In genomic region chr13:105444238-105444894, GRCm38 (mm10) we compare ENCODE assay signal across 9 mouse cellular contexts. TPM values are rescaled to one million over a fixed set of nuclear protein-coding genes. Genes with fewer than 3 reads are reported as not detected.
DNase-seq lines count a peak whose midpoint lies in the region; ATAC-seq and TF ChIP-seq lines count a peak whose summit lies in the region.
"Had no signal": no experiment of that assay in that cellular context is flagged by ENCODE, and none has a peak within 500 bp of the region (broad histone marks: within the 10 kb centered on the region; RNA-seq: fewer than 3 reads in every experiment).

No protein-coding gene starts in this region.

- peaks cover 50% of the 10 kb centered on the region for H3K27me3 ChIP-seq in intestine, embryonic 14.5 days (replicated peaks; ENCODE audit: control insufficient read depth, insufficient read depth, low read length)
- H3K27me3 ChIP-seq in intestine, embryonic 15.5 days (replicated peaks), result peaks cover 31% of the 10 kb centered on the region
- H3K27me3 ChIP-seq in forebrain, embryonic 16.5 days (replicated peaks; ENCODE audit: control insufficient read depth, insufficient read depth, low read length), result peaks cover 18% of the 10 kb centered on the region

- H3K4me1 ChIP-seq in intestine, embryonic 14.5 days (replicated peaks; ENCODE audit: control insufficient read depth, insufficient read depth, low read length), result no peaks in the 10 kb centered on the region
- 0 out of 2 replicates have a peak, but pooled peaks cover 2% of the 10 kb centered on the region for H3K4me1 ChIP-seq in intestine, embryonic 15.5 days (replicated peaks)
- peaks cover 17% of the 10 kb centered on the region for H3K4me1 ChIP-seq in forebrain, embryonic 16.5 days (replicated peaks; ENCODE audit: control insufficient read depth, insufficient read depth, low read length)
- H3K4me1 ChIP-seq in olfactory bulb, adult 2 months (ENCODE audit: control insufficient read depth, insufficient read depth, low read length), result peaks cover 14% of the 10 kb centered on the region

- DNase-seq in intestine, embryonic 14.5 days (ENCODE audit: low spot score), result no peak
- peak; percentile 57 to 68 for DNase-seq in left cerebral cortex, postnatal 25 days (ENCODE audit: low spot score in 2 of 2)
- DNase-seq in gastrocnemius, postnatal 14 days, result no peak
- DNase-seq in kidney, adult 18-20 months, result no peak
- no peak for DNase-seq in gastrocnemius, adult 18-20 months (ENCODE audit: low spot score)

- no peak overlapping the region for H3K27ac ChIP-seq in intestine, embryonic 14.5 days (ENCODE audit: low read depth)
- no peak overlapping the region for H3K27ac ChIP-seq in intestine, embryonic 15.5 days
- no peak overlapping the region for H3K27ac ChIP-seq in forebrain, embryonic 16.5 days (ENCODE audit: low read length)
- H3K27ac ChIP-seq in olfactory bulb, adult 2 months (ENCODE audit: insufficient read depth, low read depth, low read length), result no peak overlapping the region

- no peak for TF ChIP-seq CTCF in olfactory bulb, adult 2 months (IDR thresholded peaks at IDR 0.05; ENCODE audit: insufficient read depth, low read depth, low read length)

- no peaks in the 10 kb centered on the region for H3K9me3 ChIP-seq in intestine, embryonic 14.5 days (ENCODE audit: control insufficient read depth, low read length)
- H3K9me3 ChIP-seq in intestine, embryonic 15.5 days, result no peaks in the 10 kb centered on the region
- H3K9me3 ChIP-seq in forebrain, embryonic 16.5 days (ENCODE audit: control insufficient read depth, low read length), result no peaks in the 10 kb centered on the region
- H3K9me3 ChIP-seq: G1E had no signal

- intact Hi-C loops in left cerebral cortex, postnatal 25 days (cut with DNase I), result loop anchor here (2.0 to 10.0 kb wide), 4 partner anchors 50 to 836 kb away; no protein-coding TSS in a partner anchor
- intact Hi-C loops in gastrocnemius, postnatal 14 days (cut with DNase I; ENCODE audit: low total_unique reads), result no loop called here

- no peak for TF ChIP-seq POLR2A in olfactory bulb, adult 2 months (IDR thresholded peaks at IDR 0.05; ENCODE audit: insufficient read depth, low read depth, low read length)

- no peak overlapping the region for H3K4me2 ChIP-seq in intestine, embryonic 14.5 days (ENCODE audit: low read length)
- no peak overlapping the region for H3K4me2 ChIP-seq in intestine, embryonic 15.5 days (replicated peaks)
- peak overlapping the region; percentile 86 for H3K4me2 ChIP-seq in forebrain, embryonic 16.5 days (ENCODE audit: low read length)

- 1% methylated on average over 39 of the region's 39 CpGs for WGBS in intestine, embryonic 14.5 days
- 2% methylated on average over 39 of the region's 39 CpGs for WGBS in intestine, embryonic 15.5 days
- under 1% methylated on average over 39 of the region's 39 CpGs for WGBS in forebrain, embryonic 16.5 days
- under 1% methylated on average over 39 of the region's 39 CpGs for WGBS in olfactory bulb, adult 2 months

- ATAC-seq in intestine, embryonic 14.5 days (replicated peaks; ENCODE audit: low FRiP score, low TSS enrichment, low read depth), result 0 out of 2 replicates have a peak, but pooled peaks have one; percentile 47
- no peak for ATAC-seq in intestine, embryonic 15.5 days
- ATAC-seq in forebrain, embryonic 16.5 days, result peak; percentile 64

- H3K36me3 ChIP-seq in intestine, embryonic 14.5 days (ENCODE audit: control insufficient read depth, insufficient read depth, low read length), result no peaks in the 10 kb centered on the region
- H3K36me3 ChIP-seq in intestine, embryonic 15.5 days, result no peaks in the 10 kb centered on the region
- H3K36me3 ChIP-seq in forebrain, embryonic 16.5 days (ENCODE audit: control insufficient read depth, insufficient read depth), result no peaks in the 10 kb centered on the region
- H3K36me3 ChIP-seq: G1E had no signal

- H3K4me3 ChIP-seq in intestine, embryonic 14.5 days (ENCODE audit: low read depth, low read length), result no peak overlapping the region
- no peak overlapping the region for H3K4me3 ChIP-seq in intestine, embryonic 15.5 days (replicated peaks)
- H3K4me3 ChIP-seq in forebrain, embryonic 16.5 days (replicated peaks; ENCODE audit: low read length), result peak overlapping the region; percentile 51
- H3K4me3 ChIP-seq in olfactory bulb, adult 2 months (ENCODE audit: insufficient read depth, low read depth, low read length), result peak overlapping the region; percentile 48

- H3K9ac ChIP-seq in intestine, embryonic 14.5 days (ENCODE audit: low read length), result no peak overlapping the region
- H3K9ac ChIP-seq in intestine, embryonic 15.5 days, result no peak overlapping the region
- peak overlapping the region; percentile 48 for H3K9ac ChIP-seq in forebrain, embryonic 16.5 days (replicated peaks; ENCODE audit: low read depth, low read length)

RNA-seq across cellular contexts. Expression of gene Htr1a, which starts 0.9 kb away (rescaled TPM):
- polyA plus RNA-seq in intestine, embryonic 14.5 days (2014; fragmentation: Nextera tagmentation; extraction: Ambion mirVana), result 0.09 TPM in 1 of 2 replicates, not detected in the other
- polyA plus RNA-seq in intestine, embryonic 15.5 days (2015; fragmentation: Nextera tagmentation; extraction: Ambion mirVana), result 0.04 TPM in 1 of 2 replicates, not detected in the other
- 1.7 and 2.9 TPM in 2 replicates for polyA plus RNA-seq in forebrain, embryonic 16.5 days (2015; fragmentation: Nextera tagmentation; extraction: Ambion mirVana)
- total RNA-seq in left cerebral cortex, postnatal 25 days (2021), result 10 to 100 TPM; 13.3 to 14.6 TPM
- not detected in 2 replicates for polyA plus RNA-seq in olfactory bulb, adult 2 months (2012; ENCODE audit: insufficient read depth, insufficient read length, low replicate concordance, missing spikeins)
- total RNA-seq in gastrocnemius, postnatal 14 days (2021), result not detected
- not detected for total RNA-seq in gastrocnemius, adult 18-20 months (2021)
- polyA plus RNA-seq: G1E had no signal

Comparison
In these comparisons a context has a peak if more than half of its experiments do, and no peak if none do; other contexts are left out.
1. DNase-seq: peak in left cerebral cortex, postnatal 25 days (2 of 2); none in intestine, embryonic 14.5 days (single experiment), gastrocnemius, postnatal 14 days (single experiment), kidney, adult 18-20 months (single experiment) and gastrocnemius, adult 18-20 months (single experiment).
2. H3K4me3 ChIP-seq: peak in forebrain, embryonic 16.5 days (single experiment) and olfactory bulb, adult 2 months (single experiment); none in intestine, embryonic 14.5 days (single experiment) and intestine, embryonic 15.5 days (single experiment).